In genomic region chr13:37562652-37563051, GRCm38 (mm10) we compare ENCODE assay signal across 9 mouse cellular contexts.
DNase-seq lines count a peak whose midpoint lies in the region; ATAC-seq and TF ChIP-seq lines count a peak whose summit lies in the region.
"Had no signal": no experiment of that assay in that cellular context is flagged by ENCODE, and none has a peak within 500 bp of the region (broad histone marks: within the 10 kb centered on the region; RNA-seq: fewer than 3 reads in every experiment).

No protein-coding gene starts in this region.

- H3K4me1 ChIP-seq in heart, postnatal 0 days (ENCODE audit: control insufficient read depth, insufficient read depth): peaks cover 30% of the 10 kb centered on the region
- peaks cover 46% of the 10 kb centered on the region for H3K4me1 ChIP-seq in limb, embryonic 10.5 days

- H3K36me3 ChIP-seq in heart, postnatal 0 days (replicated peaks; ENCODE audit: control insufficient read depth, insufficient read depth, low read length): no peaks in the 10 kb centered on the region
- H3K36me3 ChIP-seq in limb, embryonic 10.5 days: no peaks in the 10 kb centered on the region

- H3K9me3 ChIP-seq in heart, postnatal 0 days (replicated peaks; ENCODE audit: control insufficient read depth, low read length): no peaks in the 10 kb centered on the region
- H3K9me3 ChIP-seq in limb, embryonic 10.5 days (replicated peaks): no peaks in the 10 kb centered on the region

- peak; percentile 94 for DNase-seq in heart, adult 11 months
- no peak for DNase-seq in heart, postnatal 25 days (ENCODE audit: low spot score)
- peak; percentile 57 for DNase-seq in brain, embryonic 14.5 days (ENCODE audit: low read depth)
- DNase-seq in heart, postnatal 0 days (ENCODE audit: low spot score): peak; percentile 79
- peak; percentile 72 for DNase-seq in limb, embryonic 10.5 days (ENCODE audit: low spot score)
- peak; percentile 83 for DNase-seq in naive thymus-derived CD4-positive, alpha-beta T cell, adult 2 months (ENCODE audit: low read depth)
- DNase-seq in layer of hippocampus, adult 2 months (ENCODE audit: low spot score in 2 of 2): no peak
- DNase-seq in frontal cortex, adult 2 months (ENCODE audit: extremely low spot score in 1 of 2, low spot score in 1 of 2): no peak

- no peaks in the 10 kb centered on the region for H3K27me3 ChIP-seq in heart, postnatal 0 days (ENCODE audit: control insufficient read depth, insufficient read depth, low read length)
- no peaks in the 10 kb centered on the region for H3K27me3 ChIP-seq in limb, embryonic 10.5 days (ENCODE audit: low read depth, poor library complexity, severe bottlenecking)

- H3K9ac ChIP-seq in heart, postnatal 0 days (replicated peaks; ENCODE audit: low read depth, low read length): no peak overlapping the region

- H3K27ac ChIP-seq in heart, postnatal 0 days (ENCODE audit: low read depth): peak overlapping the region; percentile 66
- H3K27ac ChIP-seq in limb, embryonic 10.5 days: peak overlapping the region; percentile 59
- no peak overlapping the region for H3K27ac ChIP-seq in layer of hippocampus, adult 2 months

- peak; percentile 71 for ATAC-seq in heart, postnatal 0 days (ENCODE audit: insufficient read depth, low read depth)

- TF ChIP-seq EP300 in heart, postnatal 0 days (IDR thresholded peaks at IDR 0.05; ENCODE audit: low read depth): no peak

- intact Hi-C loops in heart, postnatal 25 days (cut with DNase I): loop anchor here (5.0 kb wide), 1 partner anchor 105 kb away; no protein-coding TSS in a partner anchor

- 11% methylated on average over 5 of the region's 5 CpGs for WGBS in heart, postnatal 0 days
- 8% methylated on average over 5 of the region's 5 CpGs for WGBS in limb, embryonic 10.5 days

- no peak for TF ChIP-seq POLR2A in brain, embryonic 14.5 days (IDR thresholded peaks at IDR 0.05; ENCODE audit: borderline replicate concordance, extremely low read depth, insufficient read depth, insufficient read length, poor library complexity, severe bottlenecking)

- no peak overlapping the region for H3K4me3 ChIP-seq in heart, postnatal 0 days (ENCODE audit: low read depth, low read length)
- no peak overlapping the region for H3K4me3 ChIP-seq in limb, embryonic 10.5 days
- no peak overlapping the region for H3K4me3 ChIP-seq in layer of hippocampus, adult 2 months
- H3K4me3 ChIP-seq: erythroblast, embryonic 14.5 days had no signal

- no peak overlapping the region for H3K4me2 ChIP-seq in heart, postnatal 0 days (ENCODE audit: low read depth, low read length)

- no peak for TF ChIP-seq CTCF in brain, embryonic 14.5 days (IDR thresholded peaks at IDR 0.05; ENCODE audit: borderline replicate concordance, extremely low read depth, insufficient read depth, insufficient read length)
- TF ChIP-seq CTCF in heart, postnatal 0 days (IDR thresholded peaks at IDR 0.05; ENCODE audit: low read depth): no peak
- TF ChIP-seq CTCF in layer of hippocampus, adult 2 months (conservative IDR thresholded peaks at IDR 0.05): no peak

Comparison
In these comparisons a context has a peak if more than half of its experiments do, and no peak if none do; other contexts are left out.
1. DNase-seq: peak in heart, adult 11 months (single experiment), brain, embryonic 14.5 days (single experiment), heart, postnatal 0 days (single experiment), limb, embryonic 10.5 days (single experiment) and naive thymus-derived CD4-positive, alpha-beta T cell, adult 2 months (single experiment); none in heart, postnatal 25 days (single experiment), layer of hippocampus, adult 2 months (0 of 2) and frontal cortex, adult 2 months (0 of 2).